Mouse (Mus musculus) cerebellum, adult 11-12 months (tissue): ENCODE measurements at regions not wholly inside any gene's neighbourhood (a gene's known extent, or its start where the extent isn't known, plus 50 kb on each side); places are given as distances from the start of the nearest gene placed in this dataset.

ENCODE experiments used
- DNase-seq: peaks from one replicate; pipeline ENCODE4 v3.0.0; 2022

DNA sequence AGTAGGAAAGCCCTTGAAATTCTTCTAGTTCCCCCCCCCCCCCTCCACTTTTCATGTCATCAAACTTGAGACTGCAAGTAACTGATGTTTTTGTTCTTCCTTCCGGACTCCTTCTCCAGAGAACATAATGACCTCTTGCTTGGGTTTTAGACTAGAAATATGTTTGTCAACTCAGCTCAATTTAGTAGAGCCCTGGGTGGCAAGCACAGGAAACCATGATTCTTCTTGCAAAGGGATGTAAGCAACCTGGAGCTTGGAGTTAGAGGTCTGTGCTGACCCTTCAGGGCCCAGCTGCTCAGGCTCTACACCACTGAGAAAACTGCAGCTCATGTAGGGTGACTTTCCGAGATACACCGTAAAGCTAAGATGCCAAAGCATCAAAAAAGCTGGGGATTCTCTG, 127.2 kb upstream of the Meis1 start:
- DNase-seq: no peak

DNA sequence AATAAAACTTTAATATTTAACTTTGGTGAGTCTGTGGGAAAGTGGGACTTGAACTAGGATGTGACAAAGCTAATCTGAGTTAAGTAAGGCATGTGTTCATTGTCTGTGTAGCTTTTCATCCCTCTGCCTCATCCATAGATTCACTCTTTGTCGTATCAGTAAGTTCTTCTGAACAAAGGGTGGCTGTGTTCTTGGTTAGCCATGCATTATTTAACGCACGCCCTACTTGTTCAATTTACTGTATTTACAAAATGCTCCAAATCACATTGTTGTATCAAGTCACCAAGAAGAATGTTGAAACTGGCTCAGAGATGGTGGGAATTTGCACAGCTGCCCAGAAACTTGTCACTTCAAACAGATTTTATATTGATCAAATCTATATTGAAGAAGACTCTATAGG, 132.2 kb upstream of the Meis1 start:
- DNase-seq: no peak

DNA sequence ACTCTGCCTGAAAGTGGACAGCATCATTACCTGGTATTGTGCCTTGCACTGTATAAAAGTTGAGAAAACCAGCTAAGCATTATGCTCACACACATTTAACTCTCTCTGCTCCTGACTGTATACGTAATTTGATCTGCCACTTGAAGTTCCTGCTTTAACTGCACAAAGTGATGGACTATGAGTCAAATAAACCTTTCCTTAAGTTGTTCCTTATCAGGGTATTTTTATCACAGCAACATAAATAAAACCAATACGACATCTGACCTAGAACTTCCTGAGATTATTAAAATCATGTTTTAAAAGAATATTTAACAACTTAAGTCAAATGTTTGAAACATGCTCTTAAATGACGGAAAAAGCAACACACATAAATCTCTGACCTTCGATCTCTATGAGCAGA, 134.9 kb upstream of the Meis1 start:
- DNase-seq: no peak

DNA sequence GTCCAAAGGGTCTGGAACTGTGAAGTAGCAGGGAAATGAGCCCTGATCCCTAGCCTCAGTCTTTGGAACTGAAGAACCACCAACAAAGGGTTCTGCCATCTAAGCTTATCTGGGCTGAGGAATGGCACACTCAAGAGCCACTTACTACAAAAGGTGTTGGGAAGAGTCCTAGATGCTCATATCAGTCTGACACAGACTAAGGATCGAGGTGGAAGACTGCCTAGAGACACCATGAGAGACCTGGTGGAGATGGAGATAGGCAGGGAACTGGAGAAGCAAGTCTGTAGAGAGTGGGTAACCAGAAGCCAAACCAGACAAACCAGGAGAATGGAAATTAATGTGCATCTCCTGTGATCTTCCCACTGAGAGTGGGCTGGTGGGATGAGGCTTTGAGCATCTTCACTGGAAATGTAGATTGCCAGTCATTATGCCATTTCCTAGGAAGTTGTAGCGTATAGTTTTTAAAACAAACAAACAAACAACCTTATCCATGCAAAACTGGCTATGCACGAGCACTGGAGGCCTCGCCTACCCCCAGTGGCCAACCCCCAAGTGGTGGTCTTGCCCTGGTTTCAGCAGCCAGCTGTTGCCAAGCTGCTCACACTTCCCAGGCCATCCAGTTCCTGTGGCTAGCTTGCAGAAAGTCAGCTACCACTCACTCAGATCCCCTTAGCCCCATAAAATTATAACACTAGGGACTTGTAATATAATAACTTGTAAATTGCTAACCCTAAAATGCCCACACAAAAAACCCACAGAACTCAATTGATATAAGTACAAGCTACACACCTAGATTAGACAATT, 136.2 kb upstream of the Meis1 start:
- no peak for DNase-seq

DNA sequence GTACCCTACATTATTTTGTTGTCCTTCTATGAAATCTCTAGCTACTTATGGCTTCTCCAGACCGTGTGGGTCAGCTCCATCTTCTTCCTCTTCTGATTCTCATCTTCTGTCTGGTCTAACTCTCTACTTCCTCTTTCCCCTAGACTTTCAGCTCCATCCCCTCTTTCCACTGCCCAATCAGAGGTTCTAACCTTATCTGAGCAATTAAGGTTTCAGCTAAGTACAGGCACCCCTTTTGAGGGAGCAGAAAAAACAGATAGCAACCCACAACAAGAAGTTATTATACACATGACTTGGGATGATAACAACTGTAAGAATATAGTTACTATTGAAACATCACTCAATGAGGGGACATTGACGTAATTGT, 136.8 kb upstream of the Meis1 start:
- DNase-seq: no peak

DNA sequence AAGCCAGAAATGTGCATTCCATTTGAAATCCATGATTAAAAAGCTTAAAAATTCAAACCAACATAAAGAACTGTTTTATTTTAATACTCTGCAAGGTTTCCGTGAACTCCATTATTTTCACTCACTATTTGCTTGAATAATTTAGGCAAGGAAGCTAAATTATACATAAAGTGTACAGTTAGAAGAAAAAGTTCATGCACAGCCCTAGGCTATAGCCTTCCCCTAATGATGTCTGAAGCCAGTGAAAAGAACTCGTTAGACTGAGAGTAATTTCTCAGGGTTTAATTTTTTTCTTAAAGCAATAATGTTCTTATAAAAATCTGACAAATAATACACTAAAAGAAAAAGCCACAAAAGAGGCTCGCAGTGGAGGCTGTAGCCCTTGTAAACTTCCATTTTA, 141.4 kb upstream of the Meis1 start:
- DNase-seq: no peak

DNA sequence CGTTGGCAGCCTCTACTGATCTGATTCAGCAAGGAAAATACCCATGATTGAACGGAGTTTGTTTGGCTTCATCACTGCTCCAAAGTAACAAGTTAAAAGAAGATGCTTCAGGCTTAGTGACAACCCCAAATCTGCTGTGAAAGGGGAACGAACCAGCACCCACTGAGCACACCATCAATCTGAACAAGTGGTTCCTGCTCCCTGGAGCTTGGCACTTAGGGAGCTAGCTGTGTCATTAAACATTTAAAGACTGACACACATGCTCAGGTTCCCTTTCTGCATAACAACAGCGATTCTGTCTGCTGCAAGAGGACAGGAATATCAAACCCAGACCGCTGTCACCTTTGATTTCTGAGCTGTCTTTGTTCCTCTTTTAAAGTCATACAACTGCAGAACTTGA, 141.9 kb upstream of the Meis1 start:
- DNase-seq: no peak

DNA sequence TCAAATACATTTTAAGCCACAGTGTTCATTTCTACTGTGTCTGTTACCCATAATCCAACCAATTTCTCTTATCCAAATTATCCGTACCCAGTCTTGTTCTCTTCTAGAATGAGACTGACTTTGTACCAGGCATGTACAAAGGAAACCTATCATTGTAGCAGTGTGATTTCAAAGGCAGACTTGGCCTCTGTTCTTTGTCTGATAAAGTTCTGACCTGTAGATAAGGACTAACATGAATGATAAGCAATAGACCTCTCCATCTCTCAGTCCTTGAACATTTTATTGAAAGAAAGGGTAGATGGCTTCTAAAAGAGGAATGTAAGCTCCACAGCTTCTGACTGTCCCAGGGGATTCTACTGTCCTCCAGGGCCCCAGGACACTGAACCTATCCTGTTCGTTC, 152.2 kb upstream of the Meis1 start:
- DNase-seq: no peak

DNA sequence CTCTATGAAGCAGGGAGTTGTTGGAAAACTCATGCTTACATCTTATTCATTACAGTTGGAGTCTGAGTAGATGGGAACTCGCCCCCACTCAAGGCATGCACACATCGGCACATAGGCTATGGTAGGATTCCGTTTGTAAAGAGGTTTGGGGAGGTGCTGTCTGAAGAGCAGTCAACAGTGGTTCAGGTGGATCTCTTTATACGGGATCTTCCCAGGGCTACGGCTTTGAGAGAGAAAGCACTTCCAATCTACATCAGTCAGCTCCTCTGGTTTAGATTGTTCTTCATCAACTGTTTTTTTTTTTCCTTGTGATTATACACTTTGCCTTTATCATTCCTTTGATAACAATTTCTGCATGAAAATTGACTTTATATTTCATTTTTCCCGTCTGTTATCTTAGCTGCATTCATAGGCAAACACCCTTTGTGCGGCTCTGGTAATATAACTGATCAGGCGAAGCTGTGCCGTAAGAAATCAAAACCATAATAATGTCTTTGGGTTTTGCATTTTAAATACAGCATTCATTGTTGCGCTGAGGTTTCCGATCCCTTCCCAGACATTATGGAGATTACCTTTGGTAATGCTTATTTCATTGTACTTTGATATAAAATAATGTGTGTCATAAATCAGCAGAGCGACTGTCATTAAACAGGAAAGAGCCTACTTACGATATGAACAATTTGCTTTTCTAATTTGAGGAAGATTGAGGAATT, 155.7 kb upstream of the Meis1 start:
- no peak for DNase-seq

DNA sequence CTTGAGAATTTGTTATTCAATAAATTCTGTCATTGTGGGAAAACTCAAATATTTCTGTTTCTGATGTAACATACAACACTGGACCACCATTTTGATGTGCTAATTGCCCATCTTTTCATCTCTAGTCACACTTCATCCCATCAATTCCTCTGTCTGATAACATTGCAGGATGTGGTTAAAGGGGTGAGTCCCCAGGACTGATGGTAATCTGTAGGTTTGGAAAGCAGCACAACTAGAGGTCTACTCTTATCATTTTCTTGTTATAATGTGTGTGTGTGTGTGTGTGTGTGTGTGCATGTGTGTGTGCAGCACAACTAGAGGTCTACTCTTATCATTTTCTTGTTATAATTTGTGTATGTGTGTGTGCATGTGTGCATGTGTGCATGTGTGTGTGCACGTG, 160.5 kb upstream of the Meis1 start:
- DNase-seq: no peak

DNA sequence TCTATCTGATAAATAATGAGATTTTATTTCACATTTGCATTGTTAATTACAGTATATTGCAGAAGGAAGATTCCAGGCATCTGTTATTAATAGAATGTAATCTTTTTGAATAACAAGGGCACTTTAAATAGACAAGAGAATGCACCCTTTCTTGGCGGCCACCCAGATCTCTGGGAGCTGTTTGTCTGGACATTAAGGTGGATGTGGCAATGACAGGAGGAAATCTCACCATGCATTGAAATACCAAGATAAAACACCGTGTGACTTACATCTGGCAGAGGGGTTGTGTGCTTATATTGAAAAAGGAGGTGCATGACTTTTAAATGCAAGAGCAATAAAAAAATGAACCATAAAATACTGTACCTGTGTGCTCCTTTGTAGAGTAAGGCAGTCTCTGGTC, 171.0 kb upstream of the Meis1 start:
- no peak for DNase-seq

DNA sequence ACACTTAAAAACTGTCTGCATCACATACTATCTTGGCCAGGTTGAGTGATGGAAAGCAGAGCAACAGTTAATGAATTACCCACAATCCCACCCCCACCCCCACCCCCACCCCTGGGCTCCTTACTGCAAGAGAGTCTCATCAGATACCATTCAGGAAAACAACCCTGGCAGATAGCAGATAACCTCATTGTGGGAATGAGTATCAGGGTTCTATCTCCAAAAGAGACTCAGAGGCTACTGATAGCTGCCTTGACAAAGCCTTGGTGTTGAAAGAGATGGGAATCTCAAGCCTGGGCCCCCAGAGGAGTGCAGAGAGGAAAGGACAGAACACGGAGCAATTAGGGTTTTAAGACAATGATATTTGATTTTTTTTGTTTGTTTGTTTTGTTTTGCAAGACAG, 175.7 kb upstream of the Meis1 start:
- DNase-seq: no peak

DNA sequence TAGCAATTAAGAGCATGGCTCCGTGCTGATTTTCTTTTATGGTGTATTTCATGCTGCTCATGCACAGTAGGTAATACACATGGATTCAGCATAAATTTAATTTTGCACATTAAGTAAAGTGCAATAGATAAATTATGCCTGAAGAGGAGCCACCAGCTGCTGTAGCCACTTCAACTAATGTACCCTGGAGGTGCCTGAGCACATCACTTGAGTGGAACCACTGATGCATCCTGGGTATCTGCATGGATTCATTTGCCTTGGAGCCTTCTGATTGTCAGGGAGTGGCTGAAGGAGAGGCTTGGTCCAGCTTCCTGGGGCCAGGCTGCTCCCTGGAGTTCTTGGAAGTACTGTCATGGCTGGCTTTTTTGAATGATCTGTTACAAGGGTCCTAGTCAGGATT, 179.0 kb upstream of the Meis1 start:
- DNase-seq: no peak

DNA sequence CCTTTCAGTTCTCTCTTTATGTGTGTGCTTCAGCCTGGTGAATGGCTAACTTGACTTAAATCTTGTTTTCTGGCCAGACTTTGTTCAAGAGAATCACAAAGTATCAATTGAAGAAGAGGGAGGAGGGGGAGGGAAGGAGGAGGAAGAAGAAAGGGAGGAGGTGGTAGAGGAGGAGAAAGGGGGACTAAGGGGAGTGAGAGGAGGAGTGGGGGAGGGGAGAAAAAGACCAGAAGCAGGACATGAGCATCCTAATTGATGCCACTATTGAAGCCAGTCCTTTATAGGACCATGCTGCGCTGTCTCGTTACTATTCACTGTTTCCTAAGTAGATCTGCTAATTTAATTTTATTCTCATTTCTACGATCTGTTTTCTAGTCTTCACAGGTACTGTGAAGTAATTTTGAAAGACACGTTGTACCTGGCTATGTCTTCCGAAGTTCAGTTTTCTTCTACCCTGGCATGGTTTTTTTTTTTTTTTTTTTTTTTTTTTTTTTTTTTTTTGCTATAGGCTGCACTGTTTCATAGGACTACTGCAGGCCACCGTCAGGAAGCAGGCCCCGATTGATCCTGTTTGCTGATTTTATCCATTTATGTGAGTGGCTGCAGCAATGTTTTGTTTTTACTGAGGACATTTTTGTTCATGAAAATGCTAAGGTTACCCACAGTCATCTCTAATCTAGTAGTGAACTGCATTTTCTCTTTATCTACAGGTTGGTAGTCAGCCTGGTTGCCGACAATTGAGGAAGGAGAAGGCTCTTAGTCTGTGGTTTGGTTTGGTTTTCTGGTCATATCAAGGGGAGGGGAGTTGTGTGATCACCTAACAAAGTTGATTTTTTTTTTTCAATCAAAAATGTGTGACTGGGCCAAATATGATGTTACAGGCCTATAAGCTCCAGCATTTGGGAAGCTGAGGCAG, 184.1 kb upstream of the Meis1 start:
- DNase-seq: no peak

DNA sequence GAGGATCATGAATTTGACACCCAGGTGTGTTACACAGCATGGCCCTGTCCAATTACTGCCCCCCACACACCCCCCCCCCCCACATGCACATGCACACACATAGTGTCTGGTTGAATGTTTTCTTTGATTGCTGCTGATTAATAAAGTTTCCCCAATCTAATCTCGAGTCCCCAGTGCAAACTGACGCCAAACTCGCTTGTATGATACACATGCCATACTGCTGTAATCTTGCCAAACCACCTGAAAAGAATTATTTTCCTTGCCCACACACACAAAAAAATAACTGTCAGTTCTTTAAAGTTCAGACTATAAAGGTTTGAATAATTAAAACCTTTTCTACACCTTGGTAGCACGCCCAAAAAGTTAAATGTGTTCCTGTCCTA, 184.7 kb upstream of the Meis1 start:
- no peak for DNase-seq

DNA sequence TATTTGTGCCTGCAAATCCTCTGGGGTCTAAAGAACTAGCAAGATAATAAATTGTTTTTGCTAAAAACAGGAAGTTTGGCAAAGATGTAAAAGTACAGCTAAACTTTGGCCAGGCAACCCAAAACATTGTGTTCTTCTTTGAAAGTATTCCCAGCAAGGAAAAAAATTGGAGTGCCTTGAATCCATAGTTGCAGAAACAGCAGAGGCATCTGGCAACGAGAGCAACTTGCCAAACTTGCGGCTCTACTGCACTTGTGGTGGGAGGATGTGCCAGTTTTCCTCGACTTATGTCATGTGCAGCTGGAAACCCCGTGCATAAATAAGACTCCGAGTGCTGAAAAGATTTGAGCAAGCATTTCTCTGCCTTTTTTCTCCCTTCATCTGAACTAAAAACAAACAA, 185.2 kb upstream of the Meis1 start:
- peak; percentile 28 for DNase-seq

DNA sequence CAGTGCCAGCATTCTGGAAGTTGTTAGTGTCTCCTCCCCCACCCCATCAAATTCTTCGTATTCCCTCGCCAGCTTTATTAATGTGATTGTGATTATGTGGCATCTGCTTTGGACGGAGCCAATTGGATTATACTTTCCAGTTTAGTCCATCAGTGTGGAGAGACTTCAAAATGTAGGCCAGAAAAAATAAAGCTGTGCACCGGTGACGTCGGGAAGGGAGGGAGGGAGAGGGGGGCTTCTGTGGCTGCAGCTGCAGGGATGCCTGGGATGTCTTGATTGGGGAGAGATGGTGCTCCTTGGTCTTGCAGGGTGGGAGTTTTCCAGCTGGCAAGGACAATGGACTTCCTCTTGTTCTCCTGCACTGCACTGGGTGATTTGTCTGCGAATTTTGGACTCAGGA, 185.7 kb upstream of the Meis1 start:
- no peak for DNase-seq

DNA sequence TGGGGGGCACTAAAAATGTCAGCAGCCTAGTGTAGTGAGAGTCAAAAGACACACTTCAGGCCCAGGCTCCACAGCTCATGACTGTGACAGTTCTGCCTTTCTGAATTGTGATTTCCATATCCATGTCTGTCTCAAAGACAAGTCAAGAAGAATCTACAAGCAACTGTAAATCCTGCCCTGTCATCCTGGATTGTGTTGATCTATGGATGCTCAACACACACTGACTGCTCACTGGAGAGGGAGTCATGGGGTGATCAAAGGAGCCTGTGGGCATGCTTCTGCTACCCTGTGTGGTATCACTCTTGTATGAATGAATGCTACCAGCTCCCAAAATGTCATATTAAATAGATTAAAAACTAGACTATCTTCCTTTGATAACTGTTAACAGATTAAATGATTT, 186.4 kb upstream of the Meis1 start:
- no peak for DNase-seq

DNA sequence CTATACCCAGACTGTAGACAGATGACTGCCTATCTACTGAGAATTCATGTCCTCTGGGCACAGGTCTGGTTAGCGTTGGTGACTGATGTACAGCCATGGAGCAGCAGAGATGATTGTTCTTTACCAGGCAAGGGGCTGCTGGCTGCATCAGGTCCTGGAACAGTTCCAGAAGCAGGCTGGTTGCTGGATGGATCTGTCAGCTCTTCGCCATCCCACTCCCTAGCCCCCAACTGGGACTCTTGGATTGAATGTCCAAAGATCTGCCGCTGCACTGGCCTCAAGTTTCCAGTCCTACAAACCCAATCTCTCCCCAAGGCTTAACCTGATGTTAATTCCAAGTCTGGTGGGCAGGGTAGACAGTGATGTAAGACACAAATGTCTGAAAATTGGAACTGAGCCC, 200.7 kb upstream of the Meis1 start:
- DNase-seq: no peak

DNA sequence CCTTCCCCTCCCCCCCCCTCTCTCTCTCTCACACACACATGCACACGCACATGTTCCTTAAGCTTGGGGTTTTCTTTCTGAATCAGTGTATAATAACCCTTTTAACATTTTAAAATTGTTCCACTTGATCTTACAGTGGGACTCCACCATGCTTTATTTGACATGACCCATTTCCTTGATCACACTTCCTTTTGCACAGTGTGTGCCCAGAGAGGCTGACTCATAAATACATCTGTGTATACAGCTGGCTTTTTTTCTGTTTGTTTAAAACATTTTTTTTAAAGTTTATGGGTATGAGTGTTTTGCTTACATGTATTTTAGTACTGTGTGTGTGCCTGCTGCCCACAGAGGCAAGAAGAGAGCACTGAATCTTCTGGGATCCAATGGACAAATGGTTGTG, 202.7 kb upstream of the Meis1 start:
- DNase-seq: no peak

DNA sequence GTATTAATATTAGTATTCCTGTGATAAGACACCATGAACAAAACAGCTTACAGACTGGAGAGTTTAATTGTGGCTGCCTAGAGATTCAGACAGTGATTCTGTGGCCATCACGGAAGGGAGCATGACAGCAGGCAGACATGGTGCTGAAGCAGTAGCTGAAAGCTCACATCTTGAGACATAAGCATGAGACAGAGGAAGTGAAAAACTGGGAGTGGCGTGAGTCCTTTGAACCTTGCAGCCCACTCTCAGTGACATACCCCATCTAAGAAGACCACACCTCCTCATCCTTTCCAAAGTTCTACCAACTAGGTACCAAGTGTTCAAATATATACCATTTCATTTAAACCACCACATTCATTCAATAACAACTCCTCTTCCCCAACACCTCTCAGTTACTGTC, 208.0 kb upstream of the Meis1 start:
- DNase-seq: no peak

DNA sequence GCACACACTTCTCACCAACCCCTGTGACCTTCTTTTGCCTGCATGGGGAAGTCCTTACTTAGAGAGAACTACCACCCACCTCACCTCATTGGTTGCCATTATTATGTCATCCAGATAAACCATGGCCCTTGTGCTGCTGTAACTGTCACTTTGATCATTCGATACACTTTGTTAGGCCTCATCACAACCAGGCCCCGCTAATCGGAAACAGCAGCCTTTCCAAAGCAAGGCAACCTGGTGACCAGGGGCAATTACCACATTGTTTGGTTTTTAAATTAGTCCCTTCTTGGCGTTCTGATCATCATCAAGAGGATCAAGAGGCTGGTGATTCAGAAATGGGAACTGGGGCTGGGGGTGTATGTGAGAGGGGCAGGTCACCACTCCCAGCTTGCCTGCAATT, 208.9 kb upstream of the Meis1 start:
- DNase-seq: no peak

DNA sequence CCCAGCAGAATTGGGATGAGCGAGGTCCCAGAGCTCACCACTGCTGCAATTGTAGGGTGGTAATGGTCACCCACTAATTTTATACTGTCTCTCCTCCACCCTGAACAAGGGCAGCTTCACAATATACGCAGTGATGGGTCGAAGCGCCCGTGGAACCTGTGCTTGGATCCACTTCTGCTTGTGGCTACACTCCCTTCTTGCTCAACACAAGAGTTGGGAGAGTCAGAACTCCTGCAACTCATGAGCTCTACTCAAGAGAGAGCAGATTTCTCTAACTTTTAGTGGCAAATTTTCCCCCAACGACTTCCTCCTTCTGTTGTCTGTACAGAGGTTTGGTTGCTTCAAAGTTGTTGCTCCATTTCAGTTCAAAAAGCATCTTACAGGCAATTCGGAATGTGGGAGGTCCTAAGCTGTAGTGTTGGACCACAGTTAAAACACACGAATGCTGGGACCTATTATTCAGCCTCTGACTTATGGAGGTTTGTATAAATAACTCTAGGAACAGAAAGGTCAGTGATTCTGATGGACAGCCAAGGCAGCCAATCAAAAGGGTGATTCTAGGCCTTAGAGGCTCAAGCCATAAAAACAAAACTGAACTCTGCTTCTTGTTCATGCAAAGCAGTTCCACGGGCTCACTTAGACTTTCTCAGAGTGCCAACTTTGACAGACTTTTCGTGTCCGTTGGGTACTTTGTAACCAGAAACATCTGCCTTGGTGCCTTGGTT, 227.8 kb upstream of the Meis1 start:
- DNase-seq: no peak
